Mouse (Mus musculus) right cerebral cortex, postnatal 25 days (tissue): ENCODE data around the gene Irs4.

Experiments
- DNase-seq: peaks from one replicate; pipeline ENCODE4 v3.0.0; 2022

Gene Irs4

GRCm38 (mm10) chrX:141724937-141725918, at the start of gene Irs4:
Irs4 (minus strand) TSS chrX:141725263.
- DNase-seq: no peak

- DNase-seq: no peak
Measured at GRCm38 (mm10) chrX:141750360-141750759, 25.3 kb upstream of the Irs4 start.

- no peak for DNase-seq
Measured at GRCm38 (mm10) chrX:141729570-141729969, 4.5 kb upstream of the Irs4 start.

- DNase-seq: no peak
Measured at GRCm38 (mm10) chrX:141724391-141724891, 622 bp downstream of the Irs4 start.

GRCm38 (mm10) chrX:141723936-141724335, 1.1 kb downstream of the Irs4 start:
- DNase-seq: no peak

GRCm38 (mm10) chrX:141721725-141722124, 3.3 kb downstream of the Irs4 start:
- no peak for DNase-seq
